Mouse (Mus musculus) gastrocnemius, adult 8-10 months (tissue): Measurements from ENCODE around the gene Schip1. TPM values are rescaled to one million over a fixed set of nuclear protein-coding genes. Genes with fewer than 3 reads are reported as not detected.
A peak's percentile ranks its signal among the peaks of the same experiment; 100 is the strongest.
"Not testable (repeated sequence)": the region's sequence is repeated elsewhere in the genome, so short reads cannot be mapped to it uniquely, and the experiment has no call there.

Source experiments
- DNase-seq, 2 experiments: peaks; one replicate each; pipeline ENCODE4 v3.0.0; 2022; ENCODE audit warnings: low spot score in 2 of 2
- total RNA-seq, 4 experiments: library from RNA; stranded (reverse); gene quantifications; 2 replicates each; pipeline ENCODE4 v1.2.4; 2022

The Schip1 gene
- 10 to 100 TPM; 90.4 to 99.0 (median 92.9) TPM for total RNA-seq

DNA sequence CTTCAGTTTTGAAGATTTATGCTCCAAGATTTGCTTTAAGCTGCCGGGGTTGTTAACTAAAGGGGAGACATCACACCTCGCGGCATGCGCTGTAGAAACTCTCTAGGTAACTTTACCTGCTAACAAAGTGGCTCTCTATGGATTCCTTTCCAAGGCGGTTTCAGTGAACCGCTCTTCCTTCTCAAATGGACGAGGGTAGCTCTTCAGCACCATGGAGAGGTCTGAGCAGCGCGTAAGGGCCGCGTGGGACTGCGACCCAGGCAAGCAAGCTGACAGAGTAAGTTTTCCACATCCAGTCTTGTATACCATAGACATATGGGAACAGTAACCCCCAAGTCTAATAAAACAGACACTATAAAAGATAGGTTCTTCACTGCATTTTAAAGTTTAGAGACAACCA lies at the start of gene Schip1:
Gene Schip1 (plus strand): TSS at position 72 of the 400 bp plus-strand sequence.
- no peak for DNase-seq

DNA sequence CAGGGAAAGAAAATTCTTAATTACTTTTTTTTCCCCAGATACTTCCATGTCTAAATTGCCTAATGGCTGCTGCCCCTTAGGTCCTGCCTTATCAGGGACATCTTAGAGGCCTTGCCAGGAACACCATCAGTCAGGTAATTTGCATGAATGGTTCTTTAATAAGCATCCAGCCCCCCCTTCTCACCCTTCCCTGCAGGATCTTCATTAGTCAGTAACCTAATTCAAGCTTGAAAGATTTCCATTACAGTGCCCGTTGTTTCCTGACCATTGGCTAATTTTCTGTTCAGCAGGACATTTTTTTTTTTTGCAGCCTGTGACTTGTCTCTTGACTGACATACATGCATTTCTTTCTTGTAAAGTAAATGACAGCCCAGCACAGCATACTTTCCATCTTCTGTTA lies 48.8 kb upstream of the Schip1 start:
- DNase-seq: no peak

DNA sequence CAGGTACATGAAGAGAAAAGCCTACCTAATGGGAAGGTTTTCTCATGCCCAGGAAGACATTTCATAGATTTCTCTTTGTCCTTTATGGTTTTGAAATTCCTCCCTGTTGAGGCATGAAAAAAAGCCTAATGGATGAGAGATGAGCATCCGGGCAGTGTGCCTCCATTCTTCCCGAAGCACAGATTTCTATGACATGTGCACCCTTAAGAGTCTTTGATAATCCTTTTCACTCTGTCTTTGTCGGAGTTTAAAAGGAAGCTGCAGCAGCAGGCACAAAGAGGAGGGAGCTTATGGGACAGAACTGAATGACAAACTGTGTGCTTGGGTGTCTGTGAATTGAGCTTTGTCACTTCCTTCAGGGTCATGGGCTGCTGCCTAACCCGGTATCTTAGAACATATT lies 45.2 kb upstream of the Schip1 start:
- DNase-seq: no peak

DNA sequence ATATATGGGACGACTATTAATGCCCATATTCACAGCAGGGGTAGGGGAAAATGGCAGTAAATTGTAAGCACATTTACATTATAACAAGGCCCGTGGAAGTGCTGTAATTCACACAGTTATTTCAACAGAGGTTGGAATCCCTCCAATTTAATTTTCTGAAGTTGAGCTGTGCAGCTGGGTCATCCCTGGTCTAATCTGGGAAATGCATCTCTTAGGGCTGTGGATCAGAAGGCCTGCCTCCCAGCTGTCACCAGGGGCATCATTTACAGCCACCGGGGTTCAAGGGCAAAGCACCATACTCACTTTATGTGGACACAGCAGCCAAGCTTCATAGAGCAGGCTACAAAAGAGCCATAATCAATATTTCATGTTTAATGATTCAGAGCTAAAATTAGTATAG lies 28.5 kb upstream of the Schip1 start:
- no peak for DNase-seq

DNA sequence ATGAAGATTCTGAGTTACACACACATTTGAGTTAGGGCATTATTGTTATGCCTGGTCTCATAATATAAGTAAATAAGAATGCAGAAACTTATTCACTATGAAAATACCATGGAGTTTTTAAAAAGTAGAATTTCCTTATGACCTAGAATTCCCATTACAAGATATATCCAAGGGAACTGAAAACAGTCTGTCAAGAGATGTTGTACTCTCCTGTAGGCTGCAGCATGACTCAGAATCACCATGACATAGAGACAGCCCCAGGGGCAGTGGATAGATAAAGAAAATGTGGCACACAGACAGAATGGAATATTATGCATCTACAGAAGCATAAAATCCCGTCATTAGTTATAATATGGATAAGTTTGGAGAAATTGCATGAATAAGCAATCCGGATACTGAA lies 21.7 kb upstream of the Schip1 start:
- DNase-seq: no peak

DNA sequence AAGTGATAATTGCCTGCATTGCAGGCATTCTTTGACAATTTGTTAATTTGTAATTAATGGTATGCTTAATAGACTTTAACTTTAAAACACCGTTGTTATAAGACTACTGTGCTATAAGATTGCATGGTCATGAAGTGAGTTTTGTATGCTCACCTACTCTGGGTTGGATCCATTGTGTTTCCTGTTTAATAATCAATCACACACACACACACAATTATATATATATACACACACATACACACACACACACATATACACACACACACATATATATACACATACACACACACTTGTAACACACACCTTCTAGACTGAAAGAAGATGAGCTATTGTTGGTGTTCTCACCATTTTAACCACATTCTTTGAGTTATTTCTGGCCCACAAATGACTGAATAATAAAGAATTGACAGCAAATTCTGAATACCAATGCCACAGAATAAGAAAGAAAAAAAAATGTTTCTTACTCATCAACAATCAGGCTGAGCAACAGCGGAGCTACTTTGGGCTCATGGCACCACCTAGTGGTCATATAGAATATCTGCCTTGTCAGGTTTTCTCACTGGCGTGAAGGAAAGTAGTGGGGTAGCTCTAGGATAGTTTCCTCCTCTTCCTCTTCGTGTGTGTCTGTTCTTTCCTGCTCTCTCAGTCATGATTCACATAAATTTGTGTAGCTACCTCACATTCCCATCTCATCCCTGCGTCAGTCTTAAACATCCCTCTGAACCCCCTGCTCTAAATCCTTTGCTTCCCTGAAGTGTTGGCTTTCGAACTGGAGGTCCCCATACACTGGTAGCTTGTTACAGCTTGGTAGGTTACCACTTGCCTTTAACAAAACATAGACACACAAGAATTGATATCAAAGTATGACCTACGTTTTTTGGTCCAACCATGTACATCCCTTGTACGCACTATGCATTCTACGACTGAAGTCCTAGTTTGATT lies 18.9 kb upstream of the Schip1 start:
- no peak for DNase-seq

DNA sequence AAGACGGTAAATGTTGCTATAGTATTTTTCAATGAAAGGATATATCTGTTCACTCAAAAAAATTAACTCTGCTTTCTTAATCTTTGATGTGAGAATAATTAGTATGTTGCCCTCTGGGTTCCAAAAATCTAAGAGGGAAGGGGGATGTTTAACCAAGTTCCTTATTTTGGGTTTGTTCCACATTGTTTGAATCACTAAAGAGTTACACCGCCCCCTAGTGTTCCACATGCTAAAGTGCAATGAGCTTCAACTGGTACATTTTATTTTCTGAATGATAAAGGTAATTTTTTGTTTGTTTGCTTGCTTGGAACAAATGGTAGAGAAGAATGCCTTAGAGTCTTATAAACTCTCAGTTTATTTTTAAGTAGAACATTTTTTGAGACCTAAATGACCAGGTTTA lies 11.1 kb upstream of the Schip1 start:
- DNase-seq: no peak

DNA sequence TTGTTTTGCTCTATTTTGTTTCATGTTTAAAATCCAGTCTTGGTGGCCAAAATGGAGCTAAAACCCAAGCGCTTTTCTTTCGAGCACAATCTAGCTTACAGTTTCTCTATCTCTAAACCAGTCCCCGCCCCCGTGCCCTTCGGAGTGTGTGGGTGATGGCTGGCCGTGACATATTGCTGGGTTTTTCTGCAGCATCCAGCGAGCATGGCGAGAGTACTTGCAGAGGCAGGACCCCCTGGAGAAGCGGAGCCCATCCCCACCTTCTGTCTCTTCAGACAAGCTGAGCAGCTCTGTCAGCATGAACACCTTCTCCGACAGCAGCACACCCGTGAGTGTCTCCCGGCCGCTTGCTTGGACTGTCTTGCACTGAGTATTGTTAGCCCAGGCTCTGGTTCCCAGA lies 9.5 kb upstream of the Schip1 start:
- no peak for DNase-seq

DNA sequence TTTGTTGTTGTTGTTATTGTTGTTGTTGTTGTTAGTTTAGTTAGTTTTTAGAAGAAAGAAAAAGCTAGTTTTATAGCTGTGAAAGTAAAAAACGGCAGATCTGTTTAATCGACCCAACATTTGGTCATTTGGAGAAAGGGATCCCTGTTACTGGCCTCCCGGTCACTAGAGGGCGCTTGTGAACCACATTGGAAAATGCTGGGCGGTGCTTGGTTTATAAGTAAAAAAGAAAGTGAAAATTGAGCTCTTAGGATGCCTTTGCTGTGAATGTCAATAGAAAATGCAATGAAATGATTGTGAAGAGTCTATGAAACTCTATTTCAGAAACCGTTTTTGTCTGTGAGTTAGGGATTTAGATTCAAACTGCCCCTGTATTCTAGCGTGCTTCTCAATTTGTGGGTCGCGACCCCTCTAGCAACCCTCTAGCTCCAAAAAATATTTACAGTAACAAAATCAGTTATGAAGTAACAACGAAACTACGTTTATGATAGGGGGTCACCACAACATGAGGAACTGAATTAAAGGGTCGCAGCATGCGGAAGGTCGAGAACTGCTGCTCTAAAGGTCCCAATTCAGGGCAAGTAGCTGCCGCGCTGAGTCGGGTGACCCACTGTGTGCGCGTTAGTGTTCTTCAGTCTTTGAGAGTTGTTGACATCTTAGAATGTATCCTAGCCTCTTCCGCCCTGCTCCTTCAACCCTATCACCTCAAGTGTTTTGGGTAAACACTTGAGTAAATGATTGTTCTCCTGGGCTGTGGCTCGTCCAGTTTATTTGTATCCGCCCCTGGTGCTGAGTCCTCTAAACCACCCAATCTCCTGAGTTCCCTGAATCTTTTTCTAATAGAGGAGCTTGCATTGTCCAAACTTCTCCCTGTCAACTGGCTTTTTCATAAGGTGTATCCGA lies 8.0 kb upstream of the Schip1 start:
- peak; percentile 22 to 27 for DNase-seq

DNA sequence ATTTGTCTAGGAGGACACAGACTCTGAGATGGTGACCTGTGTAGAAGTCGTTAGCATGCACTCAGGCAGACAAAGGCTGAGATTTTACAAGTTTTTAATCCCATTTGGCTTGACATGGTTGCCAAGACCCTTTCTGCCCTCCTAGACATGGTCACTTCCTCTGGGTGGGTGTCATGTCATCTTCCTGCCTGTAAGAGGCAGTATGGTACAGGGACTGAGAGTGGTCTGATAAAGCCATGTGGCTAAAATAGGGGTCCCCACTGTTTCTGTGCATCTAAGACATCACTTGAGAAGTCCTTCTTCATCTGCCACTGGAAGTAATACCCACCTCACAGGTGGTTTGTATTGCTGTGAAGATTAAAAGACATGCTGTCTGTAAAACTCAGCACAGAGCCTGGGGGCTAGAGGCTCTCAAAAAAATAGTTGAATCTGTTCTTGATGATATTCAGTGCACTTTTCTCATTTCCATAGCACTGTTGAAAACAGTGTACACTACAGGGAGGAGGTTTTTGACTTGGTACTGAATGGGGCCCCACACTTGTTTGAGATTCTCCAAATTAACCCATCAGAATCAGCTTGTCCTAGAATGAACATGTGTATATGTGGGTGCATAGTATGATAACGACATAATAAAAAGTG lies 5.3 kb upstream of the Schip1 start:
- no peak for DNase-seq

DNA sequence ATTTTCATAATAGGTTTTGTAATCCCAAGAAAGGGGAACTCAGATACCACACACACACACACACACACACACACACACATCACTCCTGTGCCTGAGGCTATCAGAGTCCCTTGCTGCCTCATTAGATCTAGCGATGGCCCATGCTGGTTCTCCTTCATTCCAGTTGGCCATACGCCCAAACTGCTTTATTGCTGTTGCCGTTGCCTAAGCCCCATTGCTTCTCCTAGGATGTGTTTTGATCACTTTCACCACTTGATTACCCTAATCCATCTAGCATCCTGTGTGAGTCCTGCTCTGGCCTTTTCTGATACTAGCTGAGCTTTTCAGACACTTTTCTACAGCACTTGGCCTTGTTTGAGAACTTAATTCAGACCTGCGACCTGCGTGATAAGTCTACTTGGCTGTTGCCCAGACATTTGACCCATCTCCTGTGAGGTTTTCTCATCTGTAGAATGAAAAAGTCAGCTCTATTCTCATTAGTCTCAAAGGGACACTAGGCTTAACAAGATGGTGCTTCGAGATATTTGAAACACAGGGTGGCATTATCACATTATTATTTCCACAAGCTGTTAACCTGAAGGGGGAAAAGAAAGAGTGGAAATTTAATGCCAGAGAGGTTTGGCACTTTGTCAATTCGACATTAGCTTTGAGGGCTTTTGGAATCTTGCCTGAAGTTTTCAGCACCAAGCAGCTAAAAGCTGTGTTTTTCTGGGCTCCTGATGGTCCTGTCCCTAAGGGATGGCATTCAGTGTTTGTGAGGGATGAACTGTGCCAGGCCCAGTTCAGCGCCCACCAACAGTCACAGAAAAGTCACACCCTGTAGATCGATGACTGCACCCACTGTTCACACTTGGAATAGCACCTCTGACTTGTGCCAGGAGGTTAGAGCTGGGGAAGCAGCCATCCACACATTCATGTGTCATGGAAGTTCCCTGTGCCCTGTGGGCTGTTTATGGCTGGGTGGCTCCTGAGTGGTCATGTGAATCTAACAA lies 7.1 kb downstream of the Schip1 start:
- no peak for DNase-seq

DNA sequence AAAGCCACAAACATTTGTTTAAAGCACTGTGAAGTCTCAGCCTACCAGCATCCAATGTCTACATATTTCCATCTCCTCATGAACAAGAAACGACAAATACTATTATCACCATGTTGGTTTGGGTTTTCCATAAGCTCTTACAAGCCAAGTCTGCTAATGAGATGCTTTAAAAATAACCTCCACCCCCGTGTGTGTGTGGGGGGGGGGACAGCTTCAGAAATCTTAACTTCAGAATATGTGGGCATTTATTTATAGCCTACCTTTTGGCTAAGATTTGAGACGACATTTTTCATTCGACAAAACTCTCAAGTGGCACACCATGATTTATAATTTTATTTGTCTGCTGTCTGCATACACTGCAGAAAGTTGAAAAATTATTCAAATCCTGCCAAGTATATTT lies 12.8 kb downstream of the Schip1 start:
- no peak for DNase-seq

DNA sequence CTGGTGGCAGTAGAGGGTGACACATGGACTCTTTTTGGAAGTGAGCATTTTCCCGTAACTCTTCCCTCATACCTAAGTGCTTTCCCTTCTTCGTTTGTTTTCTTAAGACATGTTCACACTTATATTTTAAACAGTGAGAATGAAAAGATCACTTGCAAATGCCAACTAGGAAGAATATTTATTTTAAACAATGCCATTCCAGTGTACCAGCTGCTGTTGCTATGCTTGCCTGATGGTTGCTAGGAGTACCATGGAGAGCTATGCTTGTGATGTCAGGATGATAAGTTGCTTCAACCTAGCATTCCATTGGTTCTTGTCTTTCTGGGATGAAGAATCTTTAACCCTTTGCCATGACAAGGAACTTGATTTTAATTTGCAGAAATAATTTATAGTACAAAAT lies 20.4 kb downstream of the Schip1 start:
- no peak for DNase-seq

DNA sequence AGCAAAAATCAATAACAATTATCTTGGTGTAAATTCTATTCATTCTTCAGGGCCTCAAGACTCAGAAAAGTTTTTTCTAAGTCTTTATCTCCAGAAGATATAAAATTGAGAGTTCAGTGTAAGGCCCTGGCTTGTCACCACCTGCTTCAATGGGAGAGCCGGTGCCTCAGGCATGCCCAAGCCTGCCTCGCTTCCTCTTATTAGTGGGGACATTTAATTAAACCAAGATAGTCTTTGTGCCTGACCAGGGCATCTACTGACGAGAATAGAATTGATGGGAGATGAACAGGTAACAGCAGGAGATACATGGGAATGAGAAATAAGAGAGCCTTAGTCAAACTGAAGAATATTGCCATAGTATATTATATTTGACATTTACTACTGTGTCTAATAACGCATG lies 27.5 kb downstream of the Schip1 start:
- no peak for DNase-seq

DNA sequence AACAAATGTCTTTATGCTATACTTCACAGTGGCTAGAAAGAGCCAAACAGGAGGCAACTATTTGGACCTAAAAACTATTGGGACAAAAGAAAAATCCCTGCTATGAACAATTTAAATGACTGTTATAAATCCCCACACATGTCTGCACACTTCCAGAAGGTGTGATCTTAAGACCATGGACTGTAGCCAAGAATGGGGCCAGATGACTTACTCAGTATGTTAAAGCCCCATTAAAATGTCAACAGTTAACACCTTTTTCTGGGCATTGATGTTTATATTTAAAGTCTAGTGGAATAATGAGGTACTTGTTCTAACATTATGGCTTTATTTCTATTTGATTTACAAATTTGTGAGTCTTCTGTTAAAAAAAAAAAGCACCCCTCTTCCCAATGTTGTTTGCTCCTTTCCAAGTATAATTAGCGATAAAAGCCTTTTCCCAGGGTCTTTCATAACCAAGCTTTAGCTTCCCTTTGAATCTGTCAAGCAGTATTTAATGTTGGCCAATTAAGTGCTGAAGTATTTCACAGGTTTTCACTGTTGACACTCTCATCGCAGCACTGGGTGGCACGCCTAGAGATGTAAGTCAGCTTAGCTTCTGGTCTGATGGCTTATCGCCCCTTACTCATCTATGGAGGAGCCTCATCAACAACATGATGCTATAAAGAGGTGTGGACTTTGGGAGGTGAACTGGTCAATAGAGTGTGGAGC lies 32.3 kb downstream of the Schip1 start:
- no peak for DNase-seq

DNA sequence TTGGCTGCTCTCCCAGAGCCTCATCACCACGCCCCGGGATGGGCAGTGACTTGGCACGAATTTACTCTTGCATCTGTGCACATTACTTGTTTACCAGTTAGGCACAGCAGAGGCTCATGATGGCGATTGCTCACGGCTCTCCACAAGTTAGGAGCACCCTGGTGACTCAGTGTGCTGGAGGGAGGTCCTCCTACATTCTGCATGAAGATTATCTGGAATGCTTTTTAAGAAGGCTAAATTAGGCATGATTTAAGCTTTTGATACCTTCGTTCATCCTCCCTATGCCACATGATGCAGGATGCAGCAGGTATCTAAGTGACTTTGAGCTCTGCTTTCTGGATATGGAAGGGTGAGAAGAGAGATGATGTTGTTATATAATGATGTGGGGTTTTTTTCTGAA lies 35.0 kb downstream of the Schip1 start:
- not testable (repeated sequence) for DNase-seq

DNA sequence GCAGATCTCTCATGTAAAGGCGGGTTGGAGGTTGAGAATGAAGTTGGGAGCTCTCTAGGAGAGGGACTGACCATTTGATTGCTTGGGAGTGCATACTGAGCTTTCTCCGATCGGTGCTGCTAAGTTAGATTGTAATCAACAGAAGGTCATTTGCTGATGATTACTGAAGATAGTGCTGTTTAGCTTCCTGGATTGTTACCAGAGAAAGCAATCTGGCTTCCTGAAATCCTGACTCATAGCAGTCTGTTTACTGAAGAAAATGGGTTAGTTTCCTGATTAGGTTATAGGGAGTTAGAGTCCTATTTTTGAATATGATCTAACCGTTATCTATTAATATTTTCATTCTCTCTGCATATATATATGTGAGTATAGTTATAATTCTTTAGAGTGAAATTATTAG lies 36.7 kb downstream of the Schip1 start:
- DNase-seq: no peak

DNA sequence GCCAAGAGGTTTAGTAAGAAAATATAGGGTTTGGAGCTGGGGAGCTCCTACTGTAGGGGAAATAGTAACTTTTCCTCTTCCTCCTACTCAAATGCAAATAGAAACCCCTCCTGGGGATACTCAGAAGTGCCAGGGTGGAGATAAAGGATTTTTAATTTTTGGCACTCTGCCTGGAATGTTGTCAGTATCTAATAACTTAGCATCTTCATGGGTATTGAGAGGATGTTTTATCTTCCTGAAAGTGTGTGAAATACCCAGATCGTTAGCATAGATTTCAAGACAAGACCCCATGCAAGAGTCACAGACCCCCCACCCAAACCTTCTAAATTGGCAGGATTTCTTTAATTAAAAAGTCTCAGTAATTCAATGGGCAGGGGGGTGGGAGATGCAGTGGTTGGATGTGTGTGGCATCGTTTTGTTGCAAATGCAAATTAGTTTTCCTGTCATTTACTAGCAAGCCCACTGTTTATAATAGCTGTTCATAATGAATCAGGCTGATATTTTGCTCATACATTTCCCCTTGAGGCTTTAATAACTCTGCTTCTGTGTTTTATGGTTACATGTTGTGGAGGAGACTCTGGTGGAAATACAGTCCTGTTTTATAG lies 40.6 kb downstream of the Schip1 start:
- DNase-seq: no peak

DNA sequence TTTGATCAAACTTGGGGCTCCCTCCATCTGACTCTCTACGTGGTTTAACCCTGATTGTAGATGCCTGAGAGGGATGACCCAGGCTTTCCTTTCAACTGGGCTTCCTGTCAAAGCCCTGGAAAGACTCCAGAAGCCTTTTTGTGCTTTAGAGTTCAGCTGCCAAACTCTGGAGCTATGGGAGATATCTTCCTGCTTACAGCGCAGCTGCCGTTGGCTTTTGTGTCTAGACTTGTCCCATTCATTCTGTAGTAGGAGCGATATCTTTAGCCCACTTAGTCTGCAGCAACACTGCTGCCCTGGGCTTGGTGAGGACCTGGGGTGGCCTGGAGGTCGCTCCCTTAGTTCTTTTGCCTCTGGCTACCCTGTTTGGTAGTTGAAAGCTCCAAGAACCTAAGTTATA lies 56.7 kb downstream of the Schip1 start:
- no peak for DNase-seq
